Comparison of ENCODE assay signal across 13 mouse cellular contexts in genomic region chr2:159002481-159003186, GRCm38 (mm10).
DNase-seq lines count a peak whose midpoint lies in the region; ATAC-seq and TF ChIP-seq lines count a peak whose summit lies in the region.
"Had no signal": no experiment of that assay in that cellular context is flagged by ENCODE, and none has a peak within 500 bp of the region (broad histone marks: within the 10 kb centered on the region; RNA-seq: fewer than 3 reads in every experiment).

No protein-coding gene starts in this region.

- TF ChIP-seq EP300 in heart, adult 2 months (IDR thresholded peaks at IDR 0.05; ENCODE audit: insufficient read depth, low read depth, low read length), result no peak

- H3K36me3 ChIP-seq in forebrain, embryonic 10.5 days (replicated peaks), result no peaks in the 10 kb centered on the region
- no peaks in the 10 kb centered on the region for H3K36me3 ChIP-seq in hindbrain, postnatal 0 days (ENCODE audit: insufficient read depth, low read length)
- H3K36me3 ChIP-seq in neural tube, embryonic 11.5 days (ENCODE audit: control insufficient read depth, insufficient read depth, low read length), result no peaks in the 10 kb centered on the region
- no peaks in the 10 kb centered on the region for H3K36me3 ChIP-seq in heart, adult 2 months (ENCODE audit: control insufficient read depth, insufficient read depth, low read length)

- peak; percentile 62; the same call in 1 of the 2 replicates for ATAC-seq in hindbrain, postnatal 0 days
- ATAC-seq in neural tube, embryonic 11.5 days (ENCODE audit: insufficient read depth, low FRiP score, low TSS enrichment), result peak; percentile 91

- H3K4me1 ChIP-seq in forebrain, embryonic 10.5 days, result peaks cover 28% of the 10 kb centered on the region
- H3K4me1 ChIP-seq in hindbrain, postnatal 0 days (ENCODE audit: insufficient read depth, low read length), result 0 out of 2 replicates have a peak, but pooled peaks cover 4% of the 10 kb centered on the region
- peaks cover 7% of the 10 kb centered on the region; the same call in 1 of the 2 replicates for H3K4me1 ChIP-seq in neural tube, embryonic 11.5 days (ENCODE audit: control insufficient read depth, insufficient read depth, low read length)
- H3K4me1 ChIP-seq in heart, adult 2 months (ENCODE audit: control insufficient read depth, insufficient read depth, low read length), result no peaks in the 10 kb centered on the region

- peaks cover 23% of the 10 kb centered on the region; the same call in 1 of the 2 replicates for H3K27me3 ChIP-seq in forebrain, embryonic 10.5 days (ENCODE audit: poor library complexity, severe bottlenecking)
- H3K27me3 ChIP-seq in hindbrain, postnatal 0 days (ENCODE audit: insufficient read depth, low read length), result no peaks in the 10 kb centered on the region
- H3K27me3 ChIP-seq in neural tube, embryonic 11.5 days (ENCODE audit: control insufficient read depth, insufficient read depth, low read length), result no peaks in the 10 kb centered on the region
- H3K27me3 ChIP-seq in heart, adult 2 months (ENCODE audit: control insufficient read depth, insufficient read depth, low read length), result no peaks in the 10 kb centered on the region

- no peak for TF ChIP-seq CTCF in hindbrain, postnatal 0 days (IDR thresholded peaks at IDR 0.05; ENCODE audit: low read depth)
- TF ChIP-seq CTCF in heart, adult 2 months (IDR thresholded peaks at IDR 0.05), result no peak

- no peaks in the 10 kb centered on the region for H3K9me3 ChIP-seq in forebrain, embryonic 10.5 days
- H3K9me3 ChIP-seq in hindbrain, postnatal 0 days (ENCODE audit: low read length), result no peaks in the 10 kb centered on the region
- no peaks in the 10 kb centered on the region for H3K9me3 ChIP-seq in neural tube, embryonic 11.5 days (ENCODE audit: control insufficient read depth, low read length)

- H3K9ac ChIP-seq in hindbrain, postnatal 0 days (replicated peaks; ENCODE audit: low read length), result no peak overlapping the region; the same call in 1 of the 2 replicates
- H3K9ac ChIP-seq in neural tube, embryonic 11.5 days (ENCODE audit: low read length), result peak overlapping the region; percentile 39; the same call in 1 of the 2 replicates
- H3K9ac ChIP-seq in heart, adult 2 months (ENCODE audit: low read depth, low read length), result no peak overlapping the region

- peak overlapping the region; percentile 50 for H3K4me2 ChIP-seq in hindbrain, postnatal 0 days (ENCODE audit: low read depth, low read length)
- H3K4me2 ChIP-seq in neural tube, embryonic 11.5 days (ENCODE audit: low read depth), result peak overlapping the region; percentile 36

- intact Hi-C loops in heart, adult 2 months (cut with DNase I), result no loop called here

- DNase-seq in layer of hippocampus, postnatal 10 days (ENCODE audit: low spot score in 2 of 2), result peak; percentile 13 to 31
- no peak for DNase-seq in layer of hippocampus, adult 8-10 months (ENCODE audit: low spot score in 2 of 2)
- DNase-seq in forebrain, embryonic 10.5 days (ENCODE audit: extremely low spot score, low spot score), result peak; percentile 67
- DNase-seq in hindbrain, postnatal 0 days (ENCODE audit: low spot score), result peak; percentile 48
- DNase-seq in neural tube, embryonic 11.5 days (ENCODE audit: low spot score), result peak; percentile 61
- DNase-seq in adrenal gland, adult 8-10 months, result no peak
- DNase-seq in lung, postnatal 25 days (ENCODE audit: low spot score), result no peak
- no peak for DNase-seq in heart, adult 2 months
- DNase-seq: adrenal gland, postnatal 10 days; cerebellum, adult 9-11 months; heart, postnatal 36 days; lung, adult 2 months; thymus, adult 18-20 months had no signal

- no peaks in the 10 kb centered on the region for H3K79me2 ChIP-seq in heart, adult 2 months (replicated peaks; ENCODE audit: control insufficient read depth, insufficient read depth, low read length)

- peak overlapping the region; percentile 35; the same call in 1 of the 2 replicates for H3K4me3 ChIP-seq in forebrain, embryonic 10.5 days
- peak overlapping the region; percentile 15; the same call in 1 of the 2 replicates for H3K4me3 ChIP-seq in hindbrain, postnatal 0 days (ENCODE audit: low read length)
- H3K4me3 ChIP-seq in neural tube, embryonic 11.5 days (ENCODE audit: low read depth, low read length), result no peak overlapping the region
- no peak overlapping the region for H3K4me3 ChIP-seq in heart, adult 2 months

- WGBS in forebrain, embryonic 10.5 days, result 22% methylated on average over 17 of the region's 17 CpGs
- 12% methylated on average over 17 of the region's 17 CpGs for WGBS in hindbrain, postnatal 0 days
- 11% methylated on average over 17 of the region's 17 CpGs for WGBS in neural tube, embryonic 11.5 days
- 63% methylated on average over 17 of the region's 17 CpGs for WGBS in heart, adult 2 months

- TF ChIP-seq POLR2A in heart, adult 2 months (IDR thresholded peaks at IDR 0.05; ENCODE audit: insufficient read depth, low read depth, low read length), result no peak

- H3K27ac ChIP-seq in forebrain, embryonic 10.5 days, result peak overlapping the region; percentile 80
- no peak overlapping the region for H3K27ac ChIP-seq in hindbrain, postnatal 0 days
- H3K27ac ChIP-seq in neural tube, embryonic 11.5 days (ENCODE audit: low read depth, low read length), result peak overlapping the region; percentile 62; the same call in 1 of the 2 replicates
- H3K27ac ChIP-seq in heart, adult 2 months, result no peak overlapping the region

Comparison
In these comparisons a context has a peak if more than half of its experiments do, and no peak if none do; other contexts are left out.
1. DNase-seq: peak in layer of hippocampus, postnatal 10 days (2 of 2), forebrain, embryonic 10.5 days (single experiment), hindbrain, postnatal 0 days (single experiment) and neural tube, embryonic 11.5 days (single experiment); none in layer of hippocampus, adult 8-10 months (0 of 2), adrenal gland, adult 8-10 months (single experiment), lung, postnatal 25 days (single experiment) and heart, adult 2 months (0 of 2).
2. H3K27ac ChIP-seq: peak in forebrain, embryonic 10.5 days (single experiment) and neural tube, embryonic 11.5 days (single experiment); none in hindbrain, postnatal 0 days (single experiment) and heart, adult 2 months (single experiment).
3. H3K4me3 ChIP-seq: peak in forebrain, embryonic 10.5 days (single experiment) and hindbrain, postnatal 0 days (single experiment); none in neural tube, embryonic 11.5 days (single experiment) and heart, adult 2 months (single experiment).